Mouse (Mus musculus) WW6 (cell line): ENCODE measurements around the gene Serp1.
"Not testable (repeated sequence)": the region's sequence is repeated elsewhere in the genome, so short reads cannot be mapped to it uniquely, and the experiment has no call there.

ENCODE experiments used
- DNase-seq: peaks from one replicate; pipeline ENCODE4 v3.0.0-alpha.2; 2013; ENCODE audit warnings: low read depth, low spot score

Serp1 gene

GRCm38 (mm10) chr3:58508020-58508750, 17.5 kb downstream of the Serp1 start:
- DNase-seq, result no peak

DNA sequence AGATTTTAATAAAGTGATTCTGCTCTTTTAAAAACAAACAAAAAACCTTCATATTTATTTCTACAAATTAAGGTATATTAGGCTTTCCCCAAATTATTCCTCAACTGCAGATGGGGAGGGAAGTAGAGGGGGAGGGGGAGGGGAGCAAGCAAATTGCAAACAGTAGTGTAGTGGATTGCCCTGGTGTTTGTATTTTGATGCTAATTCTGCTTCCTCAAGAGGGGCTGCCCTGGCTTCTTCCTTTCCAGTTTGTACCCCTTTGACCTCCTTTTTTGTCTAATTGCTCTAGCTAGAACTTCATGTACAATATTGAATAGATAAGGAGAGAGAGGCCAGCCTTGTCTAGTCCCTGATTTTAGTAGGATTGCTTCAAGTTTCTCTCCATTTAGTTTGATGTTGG, 21.0 kb downstream of the Serp1 start:
- DNase-seq, result no peak

GRCm38 (mm10) chr3:58503720-58504333, 21.9 kb downstream of the Serp1 start:
- DNase-seq, result no peak

DNA sequence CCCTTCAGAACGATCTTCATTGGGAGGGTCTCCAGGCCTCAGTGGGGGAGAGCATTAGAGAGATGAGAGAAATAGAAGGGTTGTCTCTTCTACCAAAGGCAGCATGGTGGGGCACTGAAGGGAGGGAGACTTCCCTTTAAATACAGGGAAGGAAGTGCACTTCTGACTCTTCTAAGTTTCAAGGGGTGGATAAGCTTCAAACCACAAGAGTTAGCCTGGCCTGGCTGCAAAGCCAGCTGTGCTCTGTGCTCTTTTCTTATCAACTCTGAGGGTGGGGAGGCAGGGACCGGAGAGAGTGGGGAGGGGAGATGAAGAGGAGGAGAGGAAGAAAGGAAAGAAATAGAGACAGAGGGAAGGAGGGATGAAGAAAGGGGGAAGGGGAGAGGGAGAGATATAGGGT, 23.7 kb downstream of the Serp1 start:
- DNase-seq, result no peak

GRCm38 (mm10) chr3:58493621-58494020, 32.1 kb downstream of the Serp1 start:
- no peak for DNase-seq

- DNase-seq, result no peak
Measured at GRCm38 (mm10) chr3:58490787-58491186, 34.9 kb downstream of the Serp1 start.

- DNase-seq, result no peak
Measured at GRCm38 (mm10) chr3:58487999-58488775, 37.5 kb downstream of the Serp1 start.

DNA sequence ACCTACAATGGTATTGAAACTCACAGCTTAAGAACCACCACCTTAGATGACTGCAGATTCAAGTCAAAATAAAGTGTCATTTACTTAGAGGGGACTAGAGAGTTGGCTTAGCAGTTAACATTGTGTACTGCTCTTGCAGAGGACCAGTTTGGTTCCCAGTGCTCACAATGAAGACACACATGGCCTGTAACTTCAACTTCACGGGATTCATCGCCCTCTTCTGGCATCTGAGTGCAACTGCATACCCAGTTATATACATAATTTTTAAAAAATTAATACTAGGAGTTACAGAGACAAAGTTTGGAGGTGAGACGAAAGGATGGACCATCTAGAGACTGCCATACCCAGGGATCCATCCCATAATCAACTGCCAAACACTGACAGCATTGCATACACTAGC, 38.6 kb downstream of the Serp1 start:
- no peak for DNase-seq

DNA sequence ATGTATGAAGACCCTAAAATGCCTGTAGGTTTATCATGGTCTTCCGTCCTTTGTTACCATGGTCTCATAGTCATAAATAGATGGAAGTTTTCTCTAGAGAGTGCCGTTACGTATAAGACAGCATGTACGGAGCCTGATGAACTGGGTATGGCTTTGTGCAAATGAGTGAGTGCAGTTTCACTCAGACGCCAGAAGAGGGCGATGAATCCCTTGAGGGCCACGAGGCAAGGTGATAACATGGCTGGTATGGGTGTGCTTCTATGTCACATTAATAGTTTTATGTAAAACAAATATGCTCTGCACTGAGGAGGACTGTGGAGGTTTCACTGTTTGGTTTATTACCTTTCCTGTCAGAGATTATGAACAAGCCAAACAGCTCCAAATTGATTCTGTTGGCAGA, 39.8 kb downstream of the Serp1 start:
- DNase-seq, result no peak

DNA sequence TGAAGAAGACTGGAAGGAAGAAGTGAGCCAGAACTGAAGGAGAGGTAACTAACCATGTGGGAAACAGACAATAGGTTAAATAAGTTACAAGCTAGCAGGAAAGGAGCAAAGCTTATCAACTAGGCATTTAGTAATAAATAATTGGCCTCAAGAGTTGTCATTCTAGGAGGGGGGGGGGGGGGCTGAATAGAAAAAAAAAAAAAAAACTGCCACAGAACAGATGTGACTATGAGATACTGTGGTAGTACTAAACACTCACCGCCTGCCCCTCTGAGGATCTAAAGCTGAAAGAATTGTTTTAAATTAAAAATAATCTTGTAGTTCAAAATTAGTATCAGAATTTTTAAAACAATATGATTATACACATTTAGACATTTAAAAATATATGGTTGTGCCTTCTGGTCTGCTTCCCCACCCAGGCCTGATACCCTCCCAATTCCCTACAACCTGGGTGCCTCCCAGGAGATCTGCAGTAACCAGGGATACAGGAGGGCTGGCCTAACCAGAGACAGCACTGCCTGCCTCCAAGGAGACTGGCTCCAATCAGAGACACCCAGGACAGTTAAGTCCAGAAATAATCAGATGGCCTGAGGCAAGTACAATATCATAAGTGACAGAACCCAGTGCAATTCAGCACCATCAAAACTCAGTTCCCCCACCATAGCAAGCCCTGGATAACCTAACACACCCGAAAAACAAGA, 46.8 kb downstream of the Serp1 start:
- DNase-seq, result no peak

DNA sequence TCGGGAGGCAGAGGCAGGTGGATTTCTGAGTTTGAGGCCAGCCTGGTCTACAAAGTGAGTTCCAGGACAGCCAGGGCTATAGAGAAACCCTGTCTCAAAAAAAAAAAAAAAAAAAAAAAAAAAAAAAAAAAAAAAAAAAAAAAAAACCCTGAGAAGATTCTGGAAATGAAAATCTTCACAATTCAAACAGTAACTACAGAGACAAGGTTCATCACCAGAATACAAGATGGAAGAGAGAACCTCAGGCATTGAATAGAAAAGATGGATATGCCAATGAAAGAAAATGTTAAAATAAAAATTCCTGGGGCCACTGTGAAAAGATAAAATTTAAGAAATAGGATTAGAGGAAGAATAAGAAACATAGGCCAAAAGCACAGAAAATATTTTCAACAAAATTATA, 50.4 kb downstream of the Serp1 start:
- DNase-seq, result not testable (repeated sequence)
